ENCODE assay signal across 7 mouse cellular contexts in the genomic region with DNA sequence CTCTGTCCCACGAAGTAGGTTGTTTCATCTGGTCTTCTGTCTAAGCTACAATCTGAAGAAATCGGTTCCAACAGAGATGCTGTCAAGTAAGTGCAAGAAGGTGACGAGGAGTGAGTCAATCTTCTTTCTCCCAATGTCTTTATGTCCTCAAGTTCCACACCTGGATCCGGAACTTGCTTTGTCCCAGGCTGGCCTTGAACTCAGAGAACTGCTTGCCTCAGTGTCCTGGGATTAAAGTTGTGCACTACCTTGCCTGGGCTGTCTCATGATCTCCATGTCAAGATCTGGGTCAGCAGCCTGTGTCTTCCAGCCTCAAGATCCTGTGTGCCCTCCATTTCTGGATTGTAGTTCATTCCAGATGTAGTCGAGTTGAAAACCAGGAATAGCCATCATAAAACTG. TPM values are rescaled to one million over a fixed set of nuclear protein-coding genes. Genes with fewer than 3 reads are reported as not detected.
A peak's percentile ranks its signal among the peaks of the same experiment; 100 is the strongest.
DNase-seq lines count a peak whose midpoint lies in the region; ATAC-seq and TF ChIP-seq lines count a peak whose summit lies in the region.

A gene (minus strand): TSS at position 101 of the 400 bp plus-strand sequence.

- WGBS in forebrain, embryonic 16.5 days, result 86% methylated on average over 5 of the region's 5 CpGs
- WGBS in hindbrain, embryonic 12.5 days, result 84% methylated on average over 5 of the region's 5 CpGs
- WGBS in liver, embryonic 13.5 days (ENCODE audit: insufficient replicate concordance), result 56% methylated on average over 5 of the region's 5 CpGs

- peak within 1 kb of the TSS; percentile 96 for H3K4me3 ChIP-seq in E14TG2a.4 (replicated peaks; ENCODE audit: low read length)
- H3K4me3 ChIP-seq in forebrain, embryonic 16.5 days (replicated peaks; ENCODE audit: low read length), result peak within 1 kb of the TSS; percentile 96
- peak within 1 kb of the TSS; percentile 74 for H3K4me3 ChIP-seq in hindbrain, embryonic 12.5 days
- peak within 1 kb of the TSS; percentile 93 for H3K4me3 ChIP-seq in liver, embryonic 13.5 days (replicated peaks)

- peaks cover 22% of the 10 kb centered on the region for H3K36me3 ChIP-seq in E14TG2a.4 (ENCODE audit: insufficient read depth, low read length)
- H3K36me3 ChIP-seq in forebrain, embryonic 16.5 days (ENCODE audit: control insufficient read depth, insufficient read depth), result peaks cover 6% of the 10 kb centered on the region; the same call in 1 of the 2 replicates
- H3K36me3 ChIP-seq in hindbrain, embryonic 12.5 days, result peaks cover 14% of the 10 kb centered on the region
- peaks cover 18% of the 10 kb centered on the region for H3K36me3 ChIP-seq in liver, embryonic 13.5 days

- H3K9ac ChIP-seq in forebrain, embryonic 16.5 days (replicated peaks; ENCODE audit: low read depth, low read length), result peak within 1 kb of the TSS; percentile 98
- peak within 1 kb of the TSS; percentile 95 for H3K9ac ChIP-seq in hindbrain, embryonic 12.5 days
- H3K9ac ChIP-seq in liver, embryonic 13.5 days, result peak within 1 kb of the TSS; percentile 91

- peak within 1 kb of the TSS; percentile 35; the same call in 1 of the 2 replicates for H3K4me2 ChIP-seq in forebrain, embryonic 16.5 days (ENCODE audit: low read length)
- peak within 1 kb of the TSS; percentile 86 for H3K4me2 ChIP-seq in hindbrain, embryonic 12.5 days (replicated peaks)
- H3K4me2 ChIP-seq in liver, embryonic 13.5 days, result peak within 1 kb of the TSS; percentile 87

- H3K27ac ChIP-seq in forebrain, embryonic 16.5 days (ENCODE audit: low read length), result peak within 1 kb of the TSS; percentile 78
- peak within 1 kb of the TSS; percentile 66 for H3K27ac ChIP-seq in hindbrain, embryonic 12.5 days
- H3K27ac ChIP-seq in liver, embryonic 13.5 days, result peak within 1 kb of the TSS; percentile 44

- H3K9me3 ChIP-seq in E14TG2a.4 (ENCODE audit: low read length), result peaks cover 6% of the 10 kb centered on the region; the same call in 1 of the 2 replicates
- H3K9me3 ChIP-seq in forebrain, embryonic 16.5 days (ENCODE audit: control insufficient read depth, low read length), result no peaks in the 10 kb centered on the region
- H3K9me3 ChIP-seq in hindbrain, embryonic 12.5 days (replicated peaks), result no peaks in the 10 kb centered on the region
- H3K9me3 ChIP-seq in liver, embryonic 13.5 days (replicated peaks), result no peaks in the 10 kb centered on the region

- POLR2A ChIA-PET in Patski (lab: Charles Lee), result no interaction called here

- peaks cover 31% of the 10 kb centered on the region for H3K4me1 ChIP-seq in E14TG2a.4 (replicated peaks; ENCODE audit: low read depth, low read length)
- H3K4me1 ChIP-seq in forebrain, embryonic 16.5 days (replicated peaks; ENCODE audit: control insufficient read depth, insufficient read depth, low read length), result peaks cover 10% of the 10 kb centered on the region
- H3K4me1 ChIP-seq in hindbrain, embryonic 12.5 days, result peaks cover 9% of the 10 kb centered on the region
- peaks cover 20% of the 10 kb centered on the region for H3K4me1 ChIP-seq in liver, embryonic 13.5 days (replicated peaks)

- TF ChIP-seq CTCF in E14TG2a.4 (conservative IDR thresholded peaks at IDR 0.05; ENCODE audit: low read length), result no peak
- TF ChIP-seq CTCF in Patski (IDR thresholded peaks at IDR 0.05), result no peak

- ATAC-seq in Patski, result no peak
- no peak for ATAC-seq in forebrain, embryonic 16.5 days
- no peak for ATAC-seq in hindbrain, embryonic 12.5 days (ENCODE audit: low FRiP score)
- ATAC-seq in liver, embryonic 13.5 days (ENCODE audit: low read depth), result no peak

- CTCF ChIA-PET in Patski (lab: Charles Lee), result interaction anchor here (0.7 to 1.7 kb wide), 6 partner anchors 14 to 100 kb away, joined by 3 to 5 read pairs (median 4); no protein-coding TSS in a partner anchor

- H3K27me3 ChIP-seq in E14TG2a.4 (ENCODE audit: insufficient read depth, low read length), result no peaks in the 10 kb centered on the region
- H3K27me3 ChIP-seq in Patski, result peaks cover 6% of the 10 kb centered on the region
- no peaks in the 10 kb centered on the region for H3K27me3 ChIP-seq in forebrain, embryonic 16.5 days (replicated peaks; ENCODE audit: control insufficient read depth, insufficient read depth, low read length)
- H3K27me3 ChIP-seq in hindbrain, embryonic 12.5 days, result no peaks in the 10 kb centered on the region
- H3K27me3 ChIP-seq in liver, embryonic 13.5 days, result no peaks in the 10 kb centered on the region

- DNase-seq in Patski (ENCODE audit: low read depth, low spot score), result no peak
- no peak for DNase-seq in liver, embryonic 13.5 days
- DNase-seq in embryo, embryonic 9.5 days (ENCODE audit: extremely low spot score), result no peak
- no peak for DNase-seq in testis, postnatal 10 days (ENCODE audit: low spot score)

- in situ Hi-C loops in Patski (cut with MboI; ENCODE audit: low pct_unique_long_range_greater_than_20kb), result no loop called here

RNA-seq across cellular contexts. Expression of the gene that starts here (rescaled TPM):
- polyA plus RNA-seq in Patski (2021), result 141 TPM
- polyA plus RNA-seq in forebrain, embryonic 16.5 days (2015; fragmentation: Nextera tagmentation; extraction: Ambion mirVana), result 146 and 149 TPM in 2 replicates
- polyA plus RNA-seq in hindbrain, embryonic 12.5 days (2016; fragmentation: Nextera tagmentation; extraction: Ambion mirVana), result 162 and 166 TPM in 2 replicates
- 76.9 and 93.6 TPM in 2 replicates for polyA plus RNA-seq in liver, embryonic 13.5 days (2015; fragmentation: Nextera tagmentation; extraction: Ambion mirVana)

Comparison
In these comparisons a context has a peak if more than half of its experiments do, and no peak if none do; other contexts are left out.
1. H3K4me2 ChIP-seq: peak in every context shown above with its lines; median percentile 87 in liver, embryonic 13.5 days; 86 in hindbrain, embryonic 12.5 days; 35 in forebrain, embryonic 16.5 days.